Mouse (Mus musculus): Measurements from ENCODE around the gene Ubn1.
A peak's percentile ranks its signal among the peaks of the same experiment; 100 is the strongest.

DNA sequence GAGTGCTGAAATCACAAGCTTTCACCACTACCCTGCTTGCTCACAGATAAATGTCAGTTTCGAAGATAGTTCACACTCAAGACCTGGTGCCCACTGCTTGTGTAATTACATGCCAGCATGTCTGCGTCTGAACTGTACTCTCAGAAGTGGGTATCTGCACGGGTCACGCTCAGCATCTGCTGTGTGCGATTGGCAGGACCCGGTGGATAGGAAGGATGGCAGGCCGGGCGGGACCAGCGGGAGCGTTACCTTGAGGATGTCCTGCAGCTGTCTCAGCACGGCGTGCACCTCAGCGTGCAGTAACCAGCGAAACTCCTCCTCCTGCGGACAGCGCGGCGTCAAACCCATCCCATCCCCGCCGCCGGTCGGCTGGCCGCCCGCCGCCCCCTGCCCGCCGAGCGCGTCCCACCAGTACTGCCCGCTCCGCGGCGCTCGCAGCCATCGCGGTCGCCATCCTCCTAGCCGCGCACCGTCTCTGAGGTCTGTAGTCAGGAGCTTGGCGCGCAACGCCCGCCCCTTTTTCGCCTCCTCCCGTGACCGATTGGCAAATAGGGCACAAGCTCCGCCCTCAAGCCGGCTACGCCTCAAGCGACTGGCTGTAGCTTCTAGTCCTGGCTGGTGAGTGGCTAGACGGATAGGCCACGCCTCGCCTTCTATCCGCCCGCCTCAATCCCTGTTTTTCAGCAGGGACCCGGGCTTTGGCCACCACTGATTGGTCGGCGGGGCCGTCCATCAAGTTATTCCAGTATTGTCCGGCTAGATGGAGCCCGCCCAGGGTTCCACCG is 36.6 kb upstream of the Ubn1 start, which contains the start of gene Rogdi:
- TF ChIP-seq CTCF (IDR thresholded peaks at IDR 0.05): peak; percentile 50
- no peak for TF ChIP-seq EP300 (IDR thresholded peaks at IDR 0.05)

All from lung, postnatal 0 days (tissue).